Mouse (Mus musculus) kidney, adult 2 months (tissue): ENCODE measurements at regions not wholly inside any gene's neighbourhood (a gene's known extent, or its start where the extent isn't known, plus 50 kb on each side); places are given as distances from the start of the nearest gene placed in this dataset.

Source experiments
- DNase-seq: peaks from one replicate; pipeline ENCODE4 v3.0.0; 2021
- H3K27ac ChIP-seq: fragments of 200-500 bp; 2 replicates; pipeline ENCODE4 v1.5.1; 2012; ENCODE audit warnings: low read depth, low read length, control low read depth, inconsistent platforms; ENCODE audit not compliant: insufficient read depth
- H3K27me3 ChIP-seq: fragments of 200-500 bp; replicated peaks from 2 replicates; pipeline ENCODE4 v1.6.1; 2012; ENCODE audit warnings: mild to moderate bottlenecking, moderate library complexity, low read length, inconsistent platforms; ENCODE audit not compliant: control insufficient read depth, insufficient read depth
- H3K36me3 ChIP-seq: fragments of 200-500 bp; 2 replicates; pipeline ENCODE4 v1.6.1; 2012; ENCODE audit warnings: mild to moderate bottlenecking, moderate library complexity, low read length, inconsistent platforms; ENCODE audit not compliant: control insufficient read depth, insufficient read depth
- H3K4me1 ChIP-seq: fragments of 200-500 bp; 2 replicates; pipeline ENCODE4 v1.6.1; 2011; ENCODE audit warnings: low read length; ENCODE audit not compliant: control insufficient read depth, insufficient read depth
- H3K4me3 ChIP-seq: fragments of 200-500 bp; 2 replicates; pipeline ENCODE4 v1.5.1; 2011; ENCODE audit warnings: mild to moderate bottlenecking, low read depth, low read length, control low read depth; ENCODE audit not compliant: insufficient read depth
- CTCF ChIP-seq: fragments of 200-500 bp; conservative IDR thresholded peaks from 2 replicates; pipeline ENCODE4 v1.5.1; 2011; ENCODE audit warnings: low read depth, mild to moderate bottlenecking, control low read depth, low read length, moderate library complexity, mixed read lengths; ENCODE audit not compliant: insufficient read depth, insufficient read length
- POLR2A ChIP-seq: fragments of 200-500 bp; IDR thresholded peaks from one replicate; pipeline ENCODE4 v1.6.1; 2011; ENCODE audit warnings: low read depth, low read length, control low read depth
- WGBS: fragments of 180-500 bp; shearing (Covaris S2); methylation state at CpG from one replicate; pipeline ENCODE4 v1.1.7; 2018; 5-methylcytosine and 5-hydroxymethylcytosine counted together

- TF ChIP-seq CTCF (no peak), POLR2A (no peak)
- Histone ChIP-seq H3K27ac (no peak overlapping the region), H3K36me3 (no peaks in the 10 kb centered on the region), H3K4me3 (no peak overlapping the region), H3K4me1 (peaks cover 1% of the 10 kb centered on the region; the same call in 1 of the 2 replicates), H3K27me3 (no peaks in the 10 kb centered on the region)
- 57% methylated on average over 11 of the region's 11 CpGs for WGBS
- DNase-seq, result peak; percentile 27
Measured at GRCm38 (mm10) chr11:6900769-6901481, 63.5 kb upstream of the Gm11983 start.

GRCm38 (mm10) chr11:6900357-6900756 lies 62.9 kb upstream of the Gm11983 start:
- Histone ChIP-seq H3K27ac (no peak overlapping the region), H3K27me3 (no peaks in the 10 kb centered on the region), H3K36me3 (no peaks in the 10 kb centered on the region), H3K4me1 (peaks cover 7% of the 10 kb centered on the region; the same call in 1 of the 2 replicates), H3K4me3 (no peak overlapping the region)
- 68% methylated on average over 12 of the region's 12 CpGs for whole genome bisulfite sequencing
- TF ChIP-seq CTCF (no peak), POLR2A (no peak)
- no peak for DNase-seq

GRCm38 (mm10) chr11:6899271-6900005 lies 62.0 kb upstream of the Gm11983 start:
- TF ChIP-seq CTCF (no peak), POLR2A (no peak)
- H3K36me3 ChIP-seq, result no peaks in the 10 kb centered on the region
- no peak overlapping the region for H3K27ac ChIP-seq
- peaks cover 10% of the 10 kb centered on the region; the same call in 1 of the 2 replicates for H3K4me1 ChIP-seq
- DNase-seq, result no peak
- WGBS, result 83% methylated on average over 13 of the region's 13 CpGs
- no peaks in the 10 kb centered on the region for H3K27me3 ChIP-seq
- H3K4me3 ChIP-seq, result no peak overlapping the region

- no peak overlapping the region for H3K27ac ChIP-seq
- peaks cover 10% of the 10 kb centered on the region; the same call in 1 of the 2 replicates for H3K4me1 ChIP-seq
- no peak overlapping the region for H3K4me3 ChIP-seq
- no peaks in the 10 kb centered on the region for H3K27me3 ChIP-seq
- no peak for DNase-seq
- TF ChIP-seq POLR2A (no peak), CTCF (no peak)
- H3K36me3 ChIP-seq, result no peaks in the 10 kb centered on the region
- 85% methylated on average over 5 of the region's 5 CpGs for WGBS
Measured at GRCm38 (mm10) chr11:6898357-6899097, 61.1 kb upstream of the Gm11983 start.

- Histone ChIP-seq H3K4me3 (no peak overlapping the region), H3K27me3 (no peaks in the 10 kb centered on the region), H3K4me1 (peaks cover 12% of the 10 kb centered on the region; the same call in 1 of the 2 replicates), H3K36me3 (no peaks in the 10 kb centered on the region), H3K27ac (peak overlapping the region; percentile 81)
- peak; percentile 69 for DNase-seq
- WGBS, result 27% methylated on average over 8 of the region's 8 CpGs
- TF ChIP-seq CTCF (no peak), POLR2A (no peak)
Measured at GRCm38 (mm10) chr11:6895786-6896093, 58.3 kb upstream of the Gm11983 start.

GRCm38 (mm10) chr11:6894911-6895785 lies 57.7 kb upstream of the Gm11983 start:
- Histone ChIP-seq H3K36me3 (no peaks in the 10 kb centered on the region), H3K27me3 (no peaks in the 10 kb centered on the region), H3K4me1 (peaks cover 12% of the 10 kb centered on the region; the same call in 1 of the 2 replicates), H3K27ac (peak overlapping the region; percentile 81), H3K4me3 (no peak overlapping the region)
- WGBS, result 18% methylated on average over 7 of the region's 7 CpGs
- TF ChIP-seq POLR2A (no peak), CTCF (no peak)
- peak; percentile 90 for DNase-seq
